Mouse (Mus musculus) spleen, postnatal 14 days (tissue): ENCODE results near the gene Gjc1.

Experiments used
- DNase-seq, 2 experiments: peaks; one replicate each; pipeline ENCODE4 v3.0.0; 2021 to 2022; ENCODE audit warnings: low spot score in 2 of 2

The Gjc1 gene

DNA sequence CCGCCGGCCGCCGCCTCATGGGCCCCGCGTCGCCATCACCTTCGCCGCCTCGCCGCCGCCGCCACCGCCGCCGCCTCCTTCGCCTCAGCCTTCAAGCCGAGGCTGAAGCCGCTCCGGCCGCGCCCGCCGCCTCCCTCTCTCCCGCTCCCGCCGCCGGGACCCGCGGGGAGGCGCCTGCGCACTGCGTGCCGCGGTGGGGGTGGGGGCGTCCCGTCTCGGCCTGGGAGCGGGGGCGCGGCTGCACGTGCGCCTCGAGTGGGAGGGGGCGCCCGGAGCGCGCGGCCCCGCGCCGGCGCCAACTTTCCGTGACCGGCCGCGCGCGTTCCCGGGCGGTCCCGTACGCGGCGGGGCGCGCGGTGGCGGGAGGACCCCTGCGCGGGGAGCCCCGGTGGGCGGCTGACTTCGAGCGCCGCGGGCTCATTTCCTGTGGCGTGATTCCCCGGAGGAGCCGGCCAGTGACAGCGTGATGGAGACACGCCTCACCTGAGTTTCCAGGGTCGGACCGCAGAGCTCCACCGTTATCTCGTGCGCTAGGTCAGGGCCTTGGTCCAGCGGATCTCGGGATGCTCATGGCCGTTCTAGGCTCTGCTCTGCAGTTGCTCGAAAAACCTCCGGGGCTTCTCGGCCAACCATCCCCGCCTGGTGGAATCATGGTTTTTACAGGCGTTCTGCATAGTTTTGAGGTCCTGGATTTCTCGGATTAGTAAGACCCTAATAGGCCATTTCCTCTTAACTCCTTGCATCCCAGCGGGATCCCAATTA, at the start of gene Gjc1:
Gene Gjc1 (minus strand): TSS at position 680 of the 762 bp plus-strand sequence.
- DNase-seq = no peak

- peak in 1 of 2 experiments; percentile 30 for DNase-seq
Measured at GRCm38 (mm10) chr11:102864272-102864671, 44.8 kb upstream of the Gjc1 start.

GRCm38 (mm10) chr11:102859933-102860332, 40.4 kb upstream of the Gjc1 start:
- DNase-seq = no peak

GRCm38 (mm10) chr11:102858951-102859350, 39.5 kb upstream of the Gjc1 start:
- no peak for DNase-seq

GRCm38 (mm10) chr11:102855941-102856340, 36.4 kb upstream of the Gjc1 start:
- no peak for DNase-seq

- DNase-seq = no peak
Measured at GRCm38 (mm10) chr11:102853760-102854159, 34.3 kb upstream of the Gjc1 start.

DNA sequence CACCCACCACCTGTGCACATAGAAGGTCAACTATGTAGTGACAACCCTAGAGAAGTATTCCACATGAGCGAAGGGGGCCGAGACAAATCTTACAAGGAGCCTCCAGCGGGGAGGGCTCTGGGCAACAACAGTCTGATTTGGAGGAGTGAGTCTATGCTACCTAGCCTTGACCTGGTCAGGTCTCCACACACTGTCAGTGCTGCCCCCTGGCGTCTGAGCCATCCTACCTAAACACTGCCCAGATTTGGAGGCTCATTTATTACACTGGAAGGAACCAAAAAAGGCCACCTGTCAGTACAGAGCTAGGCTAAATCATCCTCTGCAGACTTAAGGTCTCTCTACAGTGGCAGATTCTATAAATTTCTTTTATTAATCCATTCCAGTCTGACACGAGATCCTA, 32.4 kb upstream of the Gjc1 start:
- DNase-seq = peak in 1 of 2 experiments; percentile 37

DNA sequence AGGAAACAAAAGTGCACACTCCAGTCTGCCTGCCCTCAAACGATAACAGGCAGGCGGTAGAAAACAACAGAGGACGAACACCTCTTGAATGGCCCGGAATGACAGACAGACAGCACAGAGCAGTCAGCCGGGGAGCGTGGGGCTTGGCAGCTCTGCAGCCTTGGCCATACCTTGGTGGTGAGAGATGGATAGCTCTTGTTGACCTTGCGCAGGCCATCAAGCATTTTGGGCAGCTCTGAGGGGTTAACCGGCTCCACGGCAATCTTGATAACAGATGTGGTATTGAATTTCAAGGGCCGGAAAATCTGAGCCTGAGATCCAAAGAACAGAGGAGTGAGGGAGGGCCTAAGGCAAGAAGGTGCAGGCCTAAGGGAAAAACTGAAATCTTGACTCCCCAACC, 26.4 kb upstream of the Gjc1 start:
- no peak for DNase-seq

DNA sequence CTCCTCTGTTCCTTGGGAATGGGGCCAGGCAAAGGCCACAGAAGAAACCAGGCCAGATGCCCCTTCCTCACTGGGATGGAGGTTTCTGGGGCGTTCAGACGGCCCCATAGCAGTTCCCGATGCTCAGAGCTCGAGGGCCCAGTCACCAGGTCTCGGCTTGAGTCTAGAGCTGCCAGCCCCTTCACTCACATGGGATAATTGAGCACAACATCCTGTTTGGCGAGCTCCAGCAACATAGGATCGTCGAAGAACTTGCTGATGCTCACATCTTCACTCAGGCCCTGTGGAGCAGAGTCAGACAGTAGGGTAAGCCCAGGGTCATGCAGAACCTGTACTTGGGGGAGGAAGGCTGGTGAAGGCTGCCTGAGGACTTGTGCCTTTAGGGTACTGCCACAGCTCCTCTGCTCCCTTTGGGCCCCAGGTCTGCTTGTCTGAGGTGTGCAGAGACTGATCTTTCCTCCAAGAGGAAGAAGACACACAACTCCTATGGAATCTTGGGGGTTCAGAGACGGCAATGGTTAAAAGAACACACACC, 19.2 kb upstream of the Gjc1 start:
- no peak for DNase-seq

DNA sequence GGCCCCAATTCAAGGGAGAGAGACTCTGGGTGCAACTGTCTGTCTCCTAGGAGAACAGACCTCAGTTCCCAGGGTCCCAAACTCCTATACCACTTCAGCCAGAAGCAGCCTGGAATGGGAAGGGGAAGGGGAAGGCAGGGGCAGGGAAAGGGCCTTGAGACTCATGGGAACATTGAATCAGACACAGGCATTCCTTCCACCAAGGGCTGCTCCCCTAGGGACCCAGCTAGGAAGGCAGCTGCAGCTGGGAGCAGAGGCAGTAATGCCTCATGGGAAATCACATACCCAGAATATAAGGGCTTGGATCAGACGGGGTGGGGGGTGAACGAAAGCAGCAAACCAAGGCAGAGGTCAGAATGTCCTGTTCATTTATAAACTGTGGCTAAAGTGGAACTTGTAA, 18.6 kb upstream of the Gjc1 start:
- DNase-seq = no peak

DNA sequence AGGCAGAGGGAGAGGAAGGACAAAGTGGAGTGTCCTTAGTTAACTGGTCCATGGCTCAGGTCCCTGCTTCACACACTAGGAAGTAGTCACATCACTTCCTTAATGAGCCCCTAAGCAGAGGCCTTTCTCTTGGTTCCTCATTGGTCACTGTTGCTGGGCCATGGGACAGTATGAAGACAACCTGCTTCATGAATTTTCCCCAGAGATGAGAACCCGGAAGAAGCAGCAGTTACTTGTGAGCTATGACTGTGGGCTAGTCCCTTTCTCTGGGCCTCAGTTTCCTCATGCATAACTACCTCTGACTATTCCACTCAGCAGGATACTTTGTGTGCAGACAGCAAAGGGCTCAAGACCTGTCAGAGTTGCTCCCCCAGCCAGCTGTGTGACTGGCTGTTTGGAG, 17.9 kb upstream of the Gjc1 start:
- DNase-seq = no peak

DNA sequence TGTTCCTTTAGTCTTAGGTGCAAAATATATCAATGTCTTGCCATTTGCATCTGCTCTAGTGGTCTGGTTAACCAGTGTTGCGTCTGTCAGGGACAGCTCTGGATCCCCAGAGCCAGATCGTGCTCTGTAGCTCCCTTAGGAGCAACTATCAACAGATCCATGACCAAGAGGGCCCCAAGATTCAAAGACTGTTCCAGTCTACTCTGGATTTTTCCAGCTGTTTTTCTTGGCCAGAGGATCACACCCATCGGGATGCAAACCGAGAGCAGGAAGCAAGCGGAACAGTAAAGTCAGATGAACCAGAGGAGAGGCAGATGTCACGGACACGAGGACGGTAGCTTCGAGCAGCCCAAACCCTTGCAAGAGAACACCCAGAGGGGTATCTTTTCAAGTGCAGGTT, 16.6 kb upstream of the Gjc1 start:
- DNase-seq = no peak

DNA sequence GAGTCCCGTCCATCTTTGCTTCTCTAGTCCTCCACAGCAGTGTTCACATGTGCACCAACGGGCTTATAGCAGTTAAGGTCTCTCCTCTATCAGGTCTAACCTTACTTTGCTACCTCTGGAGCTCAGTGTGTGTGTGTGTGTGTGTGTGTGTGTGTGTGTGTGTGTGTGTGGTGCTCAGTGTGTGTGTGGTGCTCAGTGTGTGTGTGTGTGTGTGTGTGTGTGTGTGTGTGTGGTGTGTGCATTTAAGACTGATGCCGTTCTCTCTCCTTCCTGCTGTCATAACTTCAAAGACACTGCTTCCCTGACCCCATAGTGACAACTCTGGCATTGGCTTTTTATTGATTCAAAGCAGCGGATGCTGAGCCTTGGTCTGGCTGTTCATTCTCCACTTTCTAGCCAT, 16.0 kb upstream of the Gjc1 start, which contains the start of gene Higd1b:
Gene Higd1b (plus strand): TSS at position 301 of the 400 bp plus-strand sequence.
- no peak for DNase-seq

GRCm38 (mm10) chr11:102834219-102834618, 14.7 kb upstream of the Gjc1 start:
- DNase-seq = no peak

GRCm38 (mm10) chr11:102832700-102833297, 13.3 kb upstream of the Gjc1 start:
- DNase-seq = no peak

DNA sequence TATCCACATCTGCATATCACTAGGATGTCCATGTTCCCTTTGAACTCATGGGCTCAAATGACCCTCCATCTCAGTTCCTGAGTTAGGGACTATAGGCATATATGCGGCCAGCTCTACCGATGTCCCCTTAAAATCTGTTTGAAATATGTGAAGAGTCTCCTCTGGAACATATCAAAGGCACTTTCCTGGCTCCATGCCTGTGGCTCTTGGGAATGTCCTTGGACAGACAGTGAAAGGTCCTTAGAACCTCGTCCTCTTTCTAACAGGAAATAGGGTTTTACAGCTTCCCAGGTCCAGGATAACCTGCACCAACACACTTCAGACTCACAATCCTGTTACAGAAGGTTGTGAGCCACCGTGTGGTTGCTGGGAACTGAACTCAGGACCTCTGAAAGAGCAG, 10.8 kb upstream of the Gjc1 start:
- DNase-seq = no peak

DNA sequence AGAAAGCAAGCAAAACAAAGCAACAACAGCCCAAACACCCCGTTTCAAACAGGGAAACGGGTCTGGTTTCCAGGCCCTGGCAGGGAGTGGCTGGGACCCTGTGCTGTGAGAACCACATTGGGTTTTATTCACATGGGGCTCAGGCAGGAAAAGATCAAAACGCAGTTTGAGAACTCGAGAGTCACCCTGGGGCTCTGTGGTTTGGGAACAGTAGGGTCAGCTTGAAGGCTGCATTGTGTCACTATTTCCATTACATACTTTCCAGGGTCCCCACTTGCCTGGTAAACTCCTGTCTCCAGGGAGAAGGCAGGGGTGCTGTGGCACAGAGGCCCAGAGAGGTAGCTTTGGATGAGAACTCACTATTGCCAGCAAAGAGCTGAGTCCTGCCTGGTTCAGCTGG, 7.6 kb upstream of the Gjc1 start:
- no peak for DNase-seq

DNA sequence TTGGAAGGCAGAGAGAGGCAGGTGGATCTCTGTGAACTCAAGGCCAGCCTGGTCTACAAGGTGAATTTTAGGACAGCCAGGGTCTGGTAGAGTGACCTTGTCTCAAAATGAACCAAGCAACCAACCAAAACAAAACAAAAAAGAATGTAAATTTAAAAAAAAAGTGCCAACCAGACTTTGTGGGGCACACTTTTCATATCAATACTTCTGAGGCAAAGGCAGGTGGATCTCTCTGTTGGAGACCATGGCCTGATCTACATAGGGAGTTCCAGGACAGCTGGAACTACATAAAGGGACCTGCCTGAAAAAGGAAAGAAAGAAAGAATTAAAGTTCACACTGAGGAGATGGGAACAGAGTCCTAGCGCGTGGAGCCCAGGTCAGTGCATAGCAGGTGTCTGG, 7.0 kb upstream of the Gjc1 start:
- no peak for DNase-seq

DNA sequence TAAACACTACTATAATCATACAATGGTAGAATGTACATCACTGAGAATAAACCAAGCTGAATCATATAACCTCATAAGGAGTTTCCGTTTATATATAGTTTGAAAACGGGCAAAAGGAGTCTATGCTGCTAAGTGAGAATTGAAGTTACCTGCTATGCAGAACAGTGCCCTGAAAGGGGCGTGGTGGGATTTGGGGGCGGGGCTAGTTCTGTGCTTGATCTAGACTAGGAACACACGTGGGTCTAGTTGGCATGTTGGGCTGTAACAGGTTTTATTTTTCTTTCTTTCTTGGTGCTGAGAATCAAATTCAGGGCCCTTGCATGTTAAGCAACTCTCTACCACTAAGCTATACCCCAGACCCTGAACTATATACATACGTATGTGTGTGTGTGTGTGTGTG, 1.7 kb upstream of the Gjc1 start:
- no peak for DNase-seq

- DNase-seq = no peak
Measured at GRCm38 (mm10) chr11:102820432-102820831, 932 bp upstream of the Gjc1 start.

DNA sequence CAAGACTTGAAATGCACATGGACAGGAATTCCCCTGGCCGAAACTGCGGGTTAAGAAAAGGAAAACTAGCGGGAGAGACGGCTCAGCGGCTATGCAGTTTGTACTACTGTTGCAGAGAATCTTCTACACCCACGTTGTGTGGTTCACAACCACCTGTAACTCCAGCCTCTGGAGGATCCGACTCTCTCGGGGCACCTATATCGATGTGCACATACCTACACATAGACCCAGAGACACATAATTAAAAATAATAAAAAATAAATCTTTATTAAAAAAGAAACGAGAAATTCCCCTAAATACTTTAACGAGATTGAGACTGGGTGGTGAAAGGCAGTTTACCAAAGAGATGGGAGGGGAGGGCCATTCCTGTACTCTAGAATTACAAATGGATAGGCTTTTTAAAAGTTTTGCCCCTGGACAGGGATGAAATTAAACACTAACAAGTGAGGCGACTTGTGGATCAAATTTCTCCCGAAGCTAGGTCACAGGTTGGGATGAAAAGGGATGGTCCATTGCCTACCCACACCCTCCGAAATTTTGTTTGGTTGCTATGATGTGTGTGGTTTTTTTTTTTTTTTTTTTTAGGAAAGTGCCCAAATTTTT, 384 bp upstream of the Gjc1 start:
- DNase-seq = no peak

GRCm38 (mm10) chr11:102818121-102819020, 1.1 kb downstream of the Gjc1 start:
- DNase-seq = no peak
